Mouse (Mus musculus) myocyte (in vitro differentiated cells): ENCODE data around the gene Dcaf7.
A peak's percentile ranks its signal among the peaks of the same experiment; 100 is the strongest.

ENCODE experiments used
- E2F4 ChIP-seq: IDR thresholded peaks from one replicate; pipeline ENCODE4 v1.6.1; 2011; ENCODE audit warnings: mild to moderate bottlenecking, control low read depth, moderate library complexity; ENCODE audit not compliant: insufficient read depth
- MAX ChIP-seq: IDR thresholded peaks from one replicate; pipeline ENCODE4 v1.6.1; 2011; ENCODE audit warnings: low read depth, mild to moderate bottlenecking, control low read depth
- MYOD1 ChIP-seq, 3 experiments: IDR thresholded peaks; one replicate each; pipeline ENCODE4 v1.6.1; 2011; ENCODE audit warnings: control low read depth in 2 of 3, low read depth in 2 of 3, mild to moderate bottlenecking in 2 of 3, moderate library complexity in 1 of 3; ENCODE audit not compliant: insufficient read length in 2 of 3, control insufficient read depth in 1 of 3
- MYOG ChIP-seq, 3 experiments: IDR thresholded peaks; one replicate each; pipeline ENCODE4 v1.6.1; 2011; ENCODE audit warnings: control low read depth in 2 of 3, low read depth in 2 of 3, mild to moderate bottlenecking in 2 of 3; ENCODE audit not compliant: insufficient read length in 2 of 3, control insufficient read depth in 1 of 3, insufficient read depth in 1 of 3
- POLR2A ChIP-seq: IDR thresholded peaks from one replicate; pipeline ENCODE4 v1.6.1; 2011; ENCODE audit warnings: low read depth, mild to moderate bottlenecking, control low read depth, moderate library complexity; ENCODE audit not compliant: insufficient read length
- POLR2AphosphoS2 ChIP-seq: IDR thresholded peaks from one replicate; pipeline ENCODE4 v1.6.1; 2011; ENCODE audit warnings: low read depth, control low read depth; ENCODE audit not compliant: insufficient read length
- SRF ChIP-seq: IDR thresholded peaks from one replicate; pipeline ENCODE4 v1.6.1; 2011; ENCODE audit warnings: low read depth; ENCODE audit not compliant: control insufficient read depth, insufficient read length
- TCF3 ChIP-seq: IDR thresholded peaks from one replicate; pipeline ENCODE4 v1.6.1; 2011; ENCODE audit warnings: low read depth, control low read depth; ENCODE audit not compliant: insufficient read length
- USF1 ChIP-seq: IDR thresholded peaks from one replicate; pipeline ENCODE4 v1.6.1; 2011; ENCODE audit warnings: low read depth, mild to moderate bottlenecking, control low read depth, moderate library complexity

DNA sequence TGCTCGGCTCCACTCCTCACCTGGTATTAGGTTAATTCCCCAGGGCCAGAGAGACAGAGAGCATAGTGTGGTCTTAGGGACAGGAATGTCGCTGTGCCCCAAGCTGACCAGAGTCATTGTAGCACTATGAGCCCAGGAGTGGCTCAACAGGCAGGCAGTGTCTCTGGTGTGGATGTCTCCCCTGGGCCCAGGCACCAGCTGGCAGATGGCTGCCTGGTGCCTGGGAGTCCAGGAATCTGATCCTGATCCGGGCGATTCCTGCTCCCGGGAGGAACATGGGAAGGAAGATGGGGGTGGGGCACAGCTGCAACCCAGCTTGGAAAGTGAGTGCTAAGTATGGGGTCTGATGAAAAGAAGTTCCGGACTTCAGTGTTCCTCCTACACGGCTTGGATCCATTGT is 24.0 kb upstream of the Dcaf7 start:
- no peak for TF ChIP-seq POLR2A
- TF ChIP-seq MAX = no peak
- TF ChIP-seq USF1 = no peak
- peak in 1 of 3 experiments; percentile 38 for TF ChIP-seq MYOD1 (IDR thresholded peaks at IDR 0.05; ENCODE audit: control insufficient read depth in 1 of 3, insufficient read length in 2 of 3, low read depth in 2 of 3)
- TF ChIP-seq MYOG (IDR thresholded peaks at IDR 0.05; ENCODE audit: control insufficient read depth in 1 of 3, insufficient read depth in 1 of 3, insufficient read length in 2 of 3, low read depth in 2 of 3) = peak in 2 of 3 experiments; percentile 34 to 65
- TF ChIP-seq POLR2AphosphoS2 = no peak
- no peak for TF ChIP-seq SRF
- no peak for TF ChIP-seq E2F4
- TF ChIP-seq TCF3 = no peak
